Mouse (Mus musculus): ENCODE measurements around the gene Gfap. TPM values are rescaled to one million over a fixed set of nuclear protein-coding genes. Genes with fewer than 3 reads are reported as not detected.

Gene Gfap
- polyA plus RNA-seq, 1 experiment from 2014 or later = 0.31 TPM

DNA sequence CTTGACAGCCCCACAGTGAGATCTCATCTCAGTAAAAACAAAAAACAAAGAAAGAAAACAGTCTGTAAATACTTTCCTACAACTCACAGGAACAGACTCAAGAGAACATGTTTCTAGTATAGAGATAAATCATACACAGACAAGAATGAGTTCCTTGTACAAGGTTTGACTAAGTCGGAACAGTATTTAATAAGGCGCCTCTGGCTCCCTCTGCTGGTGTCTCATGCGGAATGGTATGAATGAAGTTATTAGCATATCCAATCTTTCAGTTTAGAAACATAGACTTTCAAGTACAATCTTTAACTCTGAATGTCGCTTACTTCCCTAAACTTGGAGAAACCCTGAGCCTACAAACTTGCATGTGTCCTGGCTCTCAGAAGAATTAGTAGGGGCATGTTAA, 36.4 kb downstream of the Gfap start:
- Histone ChIP-seq H3K4me1 (ENCODE audit: control insufficient read depth, insufficient read depth, low read length) (no peaks in the 10 kb centered on the region), H3K4me2 (ENCODE audit: low read depth, low read length) (no peak overlapping the region), H3K4me3 (ENCODE audit: low read depth, low read length) (no peak overlapping the region), H3K27ac (replicated peaks; ENCODE audit: low read depth, low read length) (no peak overlapping the region), H3K9me3 (ENCODE audit: control insufficient read depth, low read length) (no peaks in the 10 kb centered on the region), H3K9ac (ENCODE audit: low read depth, low read length) (no peak overlapping the region), H3K27me3 (replicated peaks; ENCODE audit: control insufficient read depth, insufficient read depth, low read length) (no peaks in the 10 kb centered on the region), H3K36me3 (ENCODE audit: control insufficient read depth, insufficient read depth, low read length) (peaks cover 88% of the 10 kb centered on the region)
- WGBS = 31% methylated on average over 4 of the region's 4 CpGs
- peak; percentile 92 for DNase-seq (ENCODE audit: low spot score)
- ATAC-seq (ENCODE audit: low read depth) = peak; percentile 44; the same call in 1 of the 2 replicates

GRCm38 (mm10) chr11:102859933-102860332, 40.8 kb downstream of the Gfap start:
- H3K4me3 ChIP-seq (ENCODE audit: low read depth, low read length) = no peak overlapping the region
- H3K9ac ChIP-seq (ENCODE audit: low read depth, low read length) = no peak overlapping the region
- no peak overlapping the region for H3K27ac ChIP-seq (replicated peaks; ENCODE audit: low read depth, low read length)
- ATAC-seq (ENCODE audit: low read depth) (no peak), DNase-seq (ENCODE audit: low spot score) (no peak)
- no peak overlapping the region for H3K4me2 ChIP-seq (ENCODE audit: low read depth, low read length)
- peaks cover 72% of the 10 kb centered on the region for H3K36me3 ChIP-seq (ENCODE audit: control insufficient read depth, insufficient read depth, low read length)
- H3K4me1 ChIP-seq (ENCODE audit: control insufficient read depth, insufficient read depth, low read length) = no peaks in the 10 kb centered on the region
- no peaks in the 10 kb centered on the region for H3K27me3 ChIP-seq (replicated peaks; ENCODE audit: control insufficient read depth, insufficient read depth, low read length)
- H3K9me3 ChIP-seq (ENCODE audit: control insufficient read depth, low read length) = no peaks in the 10 kb centered on the region
- WGBS = 87% methylated on average over 8 of the region's 8 CpGs

GRCm38 (mm10) chr11:102858951-102859350, 41.8 kb downstream of the Gfap start:
- 96% methylated on average over 11 of the region's 11 CpGs for WGBS
- Histone ChIP-seq H3K9ac (ENCODE audit: low read depth, low read length) (no peak overlapping the region), H3K27ac (replicated peaks; ENCODE audit: low read depth, low read length) (no peak overlapping the region), H3K9me3 (ENCODE audit: control insufficient read depth, low read length) (no peaks in the 10 kb centered on the region), H3K27me3 (replicated peaks; ENCODE audit: control insufficient read depth, insufficient read depth, low read length) (no peaks in the 10 kb centered on the region), H3K36me3 (ENCODE audit: control insufficient read depth, insufficient read depth, low read length) (peaks cover 78% of the 10 kb centered on the region), H3K4me2 (ENCODE audit: low read depth, low read length) (no peak overlapping the region), H3K4me1 (ENCODE audit: control insufficient read depth, insufficient read depth, low read length) (no peaks in the 10 kb centered on the region), H3K4me3 (ENCODE audit: low read depth, low read length) (no peak overlapping the region)
- ATAC-seq (ENCODE audit: low read depth) (no peak), DNase-seq (ENCODE audit: low spot score) (no peak)

DNA sequence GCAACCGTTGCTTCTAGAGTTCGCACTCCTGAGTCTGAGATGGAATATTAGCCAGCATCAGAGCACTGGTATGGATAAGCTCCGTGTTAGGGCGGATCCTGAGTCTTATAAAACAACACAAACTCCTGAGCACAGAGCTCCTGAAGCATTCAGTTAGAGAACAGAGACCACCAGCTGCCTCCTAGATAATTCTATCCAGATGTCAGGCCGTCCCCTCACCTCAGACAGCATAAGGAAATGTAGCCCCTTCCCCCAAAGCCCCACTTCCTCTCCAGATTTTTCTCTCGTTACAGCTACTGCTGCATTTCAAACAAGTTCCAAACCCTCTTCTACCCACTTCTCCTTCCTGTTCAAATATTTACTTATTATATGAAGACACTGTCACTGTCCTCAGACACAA, 44.8 kb downstream of the Gfap start:
- ATAC-seq (ENCODE audit: low read depth) (no peak), DNase-seq (ENCODE audit: low spot score) (peak; percentile 39)

DNA sequence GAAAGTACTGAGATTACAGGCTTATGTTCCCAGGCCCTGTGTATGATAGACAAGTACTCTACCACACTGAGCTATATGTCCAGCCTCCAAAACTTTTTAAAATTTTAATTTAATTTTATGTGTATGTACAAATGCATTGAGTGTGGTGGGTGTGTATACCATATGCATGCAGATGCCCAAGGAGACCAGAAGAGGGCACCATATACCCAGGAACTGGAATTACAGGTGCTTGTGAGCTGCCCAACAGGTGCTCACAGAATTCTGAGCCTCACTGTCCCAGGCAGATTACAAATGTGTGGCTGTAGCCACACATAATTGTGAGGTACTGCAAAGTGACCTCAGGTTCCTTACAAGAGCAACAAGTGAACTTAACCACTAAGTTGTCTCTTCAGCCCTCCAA, 47.0 kb downstream of the Gfap start:
- H3K27me3 ChIP-seq (replicated peaks; ENCODE audit: control insufficient read depth, insufficient read depth, low read length) = no peaks in the 10 kb centered on the region
- H3K9me3 ChIP-seq (ENCODE audit: control insufficient read depth, low read length) = no peaks in the 10 kb centered on the region
- no peaks in the 10 kb centered on the region for H3K4me1 ChIP-seq (ENCODE audit: control insufficient read depth, insufficient read depth, low read length)
- peaks cover 74% of the 10 kb centered on the region for H3K36me3 ChIP-seq (ENCODE audit: control insufficient read depth, insufficient read depth, low read length)
- H3K27ac ChIP-seq (replicated peaks; ENCODE audit: low read depth, low read length) = no peak overlapping the region
- no peak overlapping the region for H3K4me2 ChIP-seq (ENCODE audit: low read depth, low read length)
- no peak for ATAC-seq (ENCODE audit: low read depth)
- no peak overlapping the region for H3K9ac ChIP-seq (ENCODE audit: low read depth, low read length)
- no peak overlapping the region for H3K4me3 ChIP-seq (ENCODE audit: low read depth, low read length)
- no peak for DNase-seq (ENCODE audit: low spot score)

More for the DNA sequence above, 44.8 kb downstream of the Gfap start:
- no peak overlapping the region; the same call in 1 of the 2 replicates for H3K27ac ChIP-seq (replicated peaks; ENCODE audit: low read depth, low read length)
- no peak overlapping the region for H3K4me2 ChIP-seq (ENCODE audit: low read depth, low read length)
- no peaks in the 10 kb centered on the region for H3K4me1 ChIP-seq (ENCODE audit: control insufficient read depth, insufficient read depth, low read length)
- peaks cover 74% of the 10 kb centered on the region for H3K36me3 ChIP-seq (ENCODE audit: control insufficient read depth, insufficient read depth, low read length)
- H3K27me3 ChIP-seq (replicated peaks; ENCODE audit: control insufficient read depth, insufficient read depth, low read length) = no peaks in the 10 kb centered on the region
- H3K9me3 ChIP-seq (ENCODE audit: control insufficient read depth, low read length) = no peaks in the 10 kb centered on the region
- no peak overlapping the region for H3K4me3 ChIP-seq (ENCODE audit: low read depth, low read length)
- WGBS = 43% methylated on average over 6 of the region's 6 CpGs
- no peak overlapping the region for H3K9ac ChIP-seq (ENCODE audit: low read depth, low read length)

GRCm38 (mm10) chr11:102851883-102852282, 48.8 kb downstream of the Gfap start:
- Histone ChIP-seq H3K9me3 (ENCODE audit: control insufficient read depth, low read length) (no peaks in the 10 kb centered on the region), H3K4me1 (ENCODE audit: control insufficient read depth, insufficient read depth, low read length) (no peaks in the 10 kb centered on the region), H3K4me3 (ENCODE audit: low read depth, low read length) (no peak overlapping the region), H3K9ac (ENCODE audit: low read depth, low read length) (no peak overlapping the region), H3K27ac (replicated peaks; ENCODE audit: low read depth, low read length) (no peak overlapping the region), H3K4me2 (ENCODE audit: low read depth, low read length) (no peak overlapping the region), H3K27me3 (replicated peaks; ENCODE audit: control insufficient read depth, insufficient read depth, low read length) (no peaks in the 10 kb centered on the region), H3K36me3 (ENCODE audit: control insufficient read depth, insufficient read depth, low read length) (peaks cover 79% of the 10 kb centered on the region)
- DNase-seq (ENCODE audit: low spot score) = peak; percentile 44
- 0 out of 2 replicates have a peak, but pooled peaks have one; percentile 55 for ATAC-seq (ENCODE audit: low read depth)
- WGBS = 71% methylated on average over 5 of the region's 5 CpGs

- no peak for DNase-seq (ENCODE audit: low spot score)
- Histone ChIP-seq H3K36me3 (ENCODE audit: control insufficient read depth, insufficient read depth, low read length) (peaks cover 97% of the 10 kb centered on the region), H3K4me1 (ENCODE audit: control insufficient read depth, insufficient read depth, low read length) (no peaks in the 10 kb centered on the region), H3K9ac (ENCODE audit: low read depth, low read length) (no peak overlapping the region), H3K27me3 (replicated peaks; ENCODE audit: control insufficient read depth, insufficient read depth, low read length) (no peaks in the 10 kb centered on the region), H3K27ac (replicated peaks; ENCODE audit: low read depth, low read length) (no peak overlapping the region), H3K9me3 (ENCODE audit: control insufficient read depth, low read length) (no peaks in the 10 kb centered on the region), H3K4me3 (ENCODE audit: low read depth, low read length) (no peak overlapping the region), H3K4me2 (ENCODE audit: low read depth, low read length) (no peak overlapping the region)
- 63% methylated on average over 10 of the region's 10 CpGs for WGBS
- no peak for ATAC-seq (ENCODE audit: low read depth)
These were observed 54.8 kb downstream of the Gfap start for GRCm38 (mm10) chr11:102845926-102846325.

- Histone ChIP-seq H3K9ac (ENCODE audit: low read depth, low read length) (no peak overlapping the region), H3K27ac (replicated peaks; ENCODE audit: low read depth, low read length) (no peak overlapping the region), H3K4me3 (ENCODE audit: low read depth, low read length) (no peak overlapping the region), H3K27me3 (replicated peaks; ENCODE audit: control insufficient read depth, insufficient read depth, low read length) (no peaks in the 10 kb centered on the region), H3K4me1 (ENCODE audit: control insufficient read depth, insufficient read depth, low read length) (no peaks in the 10 kb centered on the region), H3K4me2 (ENCODE audit: low read depth, low read length) (no peak overlapping the region), H3K36me3 (ENCODE audit: control insufficient read depth, insufficient read depth, low read length) (peaks cover 68% of the 10 kb centered on the region), H3K9me3 (ENCODE audit: control insufficient read depth, low read length) (no peaks in the 10 kb centered on the region)
- 76% methylated on average over 9 of the region's 9 CpGs for WGBS
- DNase-seq (ENCODE audit: low spot score) = no peak
- no peak for ATAC-seq (ENCODE audit: low read depth)
These were observed 62.0 kb downstream of the Gfap start for GRCm38 (mm10) chr11:102838616-102839150.

GRCm38 (mm10) chr11:102838126-102838525, 62.6 kb downstream of the Gfap start:
- Histone ChIP-seq H3K4me3 (ENCODE audit: low read depth, low read length) (no peak overlapping the region), H3K27ac (replicated peaks; ENCODE audit: low read depth, low read length) (no peak overlapping the region), H3K36me3 (ENCODE audit: control insufficient read depth, insufficient read depth, low read length) (peaks cover 63% of the 10 kb centered on the region), H3K9ac (ENCODE audit: low read depth, low read length) (no peak overlapping the region), H3K4me2 (ENCODE audit: low read depth, low read length) (no peak overlapping the region), H3K27me3 (replicated peaks; ENCODE audit: control insufficient read depth, insufficient read depth, low read length) (no peaks in the 10 kb centered on the region), H3K4me1 (ENCODE audit: control insufficient read depth, insufficient read depth, low read length) (no peaks in the 10 kb centered on the region), H3K9me3 (ENCODE audit: control insufficient read depth, low read length) (no peaks in the 10 kb centered on the region)
- DNase-seq (ENCODE audit: low spot score) (no peak), ATAC-seq (ENCODE audit: low read depth) (no peak)
- 93% methylated on average over 2 of the region's 2 CpGs for WGBS
